Mouse (Mus musculus): ENCODE measurements around the gene Tmem247. TPM values are rescaled to one million over a fixed set of nuclear protein-coding genes. Genes with fewer than 3 reads are reported as not detected.

Gene Tmem247
- polyA plus RNA-seq, 1 experiment from 2014 or later: not detected

DNA sequence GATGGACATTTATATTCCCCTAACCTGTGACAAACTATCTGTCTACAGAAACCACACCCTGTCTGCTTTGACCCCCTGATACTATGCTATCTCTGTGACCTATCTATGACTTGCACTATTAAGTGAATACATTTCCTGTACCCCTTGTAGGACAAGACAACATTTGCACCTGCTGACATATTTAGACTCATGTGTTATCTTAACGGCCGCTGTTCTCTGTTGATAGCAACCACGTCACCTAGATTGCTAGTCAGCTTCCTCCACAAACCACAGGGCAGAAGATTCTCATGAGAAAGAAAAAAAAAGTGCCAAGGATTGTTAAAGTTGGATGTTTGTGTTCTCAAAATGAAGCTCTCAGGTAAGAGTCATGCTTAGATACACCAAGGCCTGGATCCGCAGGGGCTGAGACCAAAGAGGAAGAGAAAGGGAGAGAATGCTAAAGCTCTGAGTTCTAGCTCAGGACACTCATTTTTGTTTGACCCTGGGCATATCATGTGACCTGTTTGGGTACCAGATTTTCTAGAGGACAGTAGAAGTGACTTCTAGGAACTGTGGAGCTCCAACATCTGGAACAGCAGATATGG is 36.6 kb upstream of the Tmem247 start:
- H3K27me3 ChIP-seq (replicated peaks; ENCODE audit: control insufficient read depth, insufficient read depth, low read length): peaks cover 7% of the 10 kb centered on the region; the same call in 1 of the 2 replicates
- H3K4me3 ChIP-seq (ENCODE audit: low read depth, low read length): no peak overlapping the region
- no peaks in the 10 kb centered on the region for H3K36me3 ChIP-seq (ENCODE audit: control insufficient read depth, insufficient read depth)
- TF ChIP-seq CTCF (IDR thresholded peaks at IDR 0.05; ENCODE audit: low read depth): no peak
- ATAC-seq: no peak
- no peaks in the 10 kb centered on the region for H3K4me1 ChIP-seq (replicated peaks; ENCODE audit: control insufficient read depth, insufficient read depth, low read length)
- WGBS: 51% methylated on average over 4 of the region's 4 CpGs
- H3K9ac ChIP-seq (ENCODE audit: low read depth, low read length): no peak overlapping the region
- no peak overlapping the region for H3K4me2 ChIP-seq (replicated peaks; ENCODE audit: low read depth)
- H3K27ac ChIP-seq (ENCODE audit: low read depth, low read length): no peak overlapping the region
- H3K9me3 ChIP-seq (ENCODE audit: control insufficient read depth): no peaks in the 10 kb centered on the region

DNA sequence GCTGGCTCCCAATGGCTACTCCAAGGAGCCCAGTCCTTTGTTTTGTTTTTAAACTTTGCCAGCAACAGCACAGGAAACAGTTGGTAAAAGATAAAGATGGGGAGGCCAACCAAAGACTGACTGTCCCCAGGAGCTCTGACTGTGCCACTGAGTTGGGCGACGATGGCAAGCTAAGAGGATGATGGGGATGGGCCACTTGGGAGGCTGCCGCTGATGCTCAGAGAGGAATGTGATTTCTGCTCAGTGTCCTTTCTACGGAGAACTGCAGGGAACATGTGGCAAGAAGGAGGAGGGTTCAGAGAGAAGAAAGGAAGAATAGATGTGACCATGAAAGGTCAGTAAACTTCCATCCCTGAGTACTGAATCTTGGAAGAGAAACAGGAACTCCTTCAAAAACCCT is 22.0 kb upstream of the Tmem247 start:
- H3K4me2 ChIP-seq (replicated peaks; ENCODE audit: low read depth): no peak overlapping the region
- no peaks in the 10 kb centered on the region for H3K36me3 ChIP-seq (ENCODE audit: control insufficient read depth, insufficient read depth)
- no peak for TF ChIP-seq CTCF (IDR thresholded peaks at IDR 0.05; ENCODE audit: low read depth)
- no peak overlapping the region for H3K4me3 ChIP-seq (ENCODE audit: low read depth, low read length)
- no peak overlapping the region for H3K9ac ChIP-seq (ENCODE audit: low read depth, low read length)
- H3K4me1 ChIP-seq (replicated peaks; ENCODE audit: control insufficient read depth, insufficient read depth, low read length): no peaks in the 10 kb centered on the region
- 85% methylated on average over 4 of the region's 4 CpGs for whole genome bisulfite sequencing
- ATAC-seq: no peak
- no peaks in the 10 kb centered on the region for H3K9me3 ChIP-seq (ENCODE audit: control insufficient read depth)
- H3K27me3 ChIP-seq (replicated peaks; ENCODE audit: control insufficient read depth, insufficient read depth, low read length): no peaks in the 10 kb centered on the region
- H3K27ac ChIP-seq (ENCODE audit: low read depth, low read length): no peak overlapping the region

- WGBS: 91% methylated on average over 6 of the region's 6 CpGs
- H3K36me3 ChIP-seq (ENCODE audit: control insufficient read depth, insufficient read depth): no peaks in the 10 kb centered on the region
Observed at GRCm38 (mm10) chr17:86897486-86898165, 19.5 kb upstream of the Tmem247 start.

DNA sequence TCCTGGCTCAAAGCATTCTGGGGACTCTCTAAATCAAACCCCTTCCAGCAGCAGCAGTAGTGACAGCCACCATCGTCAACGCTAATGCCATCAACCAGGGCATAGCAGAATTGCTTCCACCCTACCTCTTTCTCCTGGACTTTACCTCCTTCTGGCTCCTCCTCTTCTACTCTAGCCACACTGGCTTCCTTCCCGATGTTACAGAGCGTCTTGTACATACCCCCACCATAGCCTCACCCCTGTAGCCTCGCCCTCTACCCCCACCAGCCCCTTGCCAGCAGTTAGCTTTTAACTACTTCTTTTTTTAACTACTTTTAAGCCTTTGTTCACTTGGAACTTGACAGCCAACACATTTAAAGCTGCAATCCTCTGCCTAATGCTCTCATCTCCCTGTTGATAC is 17.3 kb upstream of the Tmem247 start:
- no peaks in the 10 kb centered on the region for H3K27me3 ChIP-seq (replicated peaks; ENCODE audit: control insufficient read depth, insufficient read depth, low read length)
- 52% methylated on average over 5 of the region's 5 CpGs for WGBS

More at GRCm38 (mm10) chr17:86897486-86898165, 19.5 kb upstream of the Tmem247 start:
- H3K4me1 ChIP-seq (replicated peaks; ENCODE audit: control insufficient read depth, insufficient read depth, low read length): no peaks in the 10 kb centered on the region
- no peak for ATAC-seq
- H3K4me2 ChIP-seq (replicated peaks; ENCODE audit: low read depth): no peak overlapping the region
- TF ChIP-seq CTCF (IDR thresholded peaks at IDR 0.05; ENCODE audit: low read depth): no peak
- no peak overlapping the region for H3K27ac ChIP-seq (ENCODE audit: low read depth, low read length)
- no peaks in the 10 kb centered on the region for H3K9me3 ChIP-seq (ENCODE audit: control insufficient read depth)
- H3K9ac ChIP-seq (ENCODE audit: low read depth, low read length): no peak overlapping the region
- H3K4me3 ChIP-seq (ENCODE audit: low read depth, low read length): no peak overlapping the region
- H3K27me3 ChIP-seq (replicated peaks; ENCODE audit: control insufficient read depth, insufficient read depth, low read length): no peaks in the 10 kb centered on the region

DNA sequence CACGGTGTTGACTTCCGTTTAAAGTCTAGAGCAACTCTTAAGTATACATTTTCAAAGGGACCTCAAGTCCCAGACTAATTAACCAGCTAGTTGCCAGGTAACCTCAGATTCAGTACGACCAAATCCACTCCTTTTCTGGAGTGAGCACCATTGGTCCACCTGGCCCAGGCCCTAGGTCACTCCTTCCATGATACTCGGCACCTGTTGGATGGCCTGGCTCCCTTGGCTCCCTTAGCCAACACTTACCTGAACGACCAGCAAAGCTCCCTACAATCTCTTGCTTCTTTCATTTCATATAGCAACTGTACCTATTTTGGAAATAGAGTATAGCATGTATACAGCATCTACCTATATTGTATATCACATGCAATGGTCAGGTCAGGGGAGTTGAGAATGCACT is 16.6 kb upstream of the Tmem247 start:
- Histone ChIP-seq H3K27me3 (replicated peaks; ENCODE audit: control insufficient read depth, insufficient read depth, low read length) (no peaks in the 10 kb centered on the region), H3K4me1 (replicated peaks; ENCODE audit: control insufficient read depth, insufficient read depth, low read length) (no peaks in the 10 kb centered on the region), H3K4me2 (replicated peaks; ENCODE audit: low read depth) (no peak overlapping the region), H3K36me3 (ENCODE audit: control insufficient read depth, insufficient read depth) (no peaks in the 10 kb centered on the region), H3K27ac (ENCODE audit: low read depth, low read length) (no peak overlapping the region), H3K9me3 (ENCODE audit: control insufficient read depth) (no peaks in the 10 kb centered on the region), H3K4me3 (ENCODE audit: low read depth, low read length) (no peak overlapping the region), H3K9ac (ENCODE audit: low read depth, low read length) (no peak overlapping the region)
- TF ChIP-seq CTCF (IDR thresholded peaks at IDR 0.05; ENCODE audit: low read depth): no peak
- ATAC-seq: no peak
- WGBS: 76% methylated on average over 5 of the region's 5 CpGs

More for the DNA sequence above, 17.3 kb upstream of the Tmem247 start:
- Histone ChIP-seq H3K27ac (ENCODE audit: low read depth, low read length) (no peak overlapping the region), H3K9ac (ENCODE audit: low read depth, low read length) (no peak overlapping the region), H3K4me3 (ENCODE audit: low read depth, low read length) (no peak overlapping the region), H3K4me2 (replicated peaks; ENCODE audit: low read depth) (no peak overlapping the region), H3K4me1 (replicated peaks; ENCODE audit: control insufficient read depth, insufficient read depth, low read length) (no peaks in the 10 kb centered on the region), H3K9me3 (ENCODE audit: control insufficient read depth) (no peaks in the 10 kb centered on the region), H3K36me3 (ENCODE audit: control insufficient read depth, insufficient read depth) (no peaks in the 10 kb centered on the region)
- no peak for TF ChIP-seq CTCF (IDR thresholded peaks at IDR 0.05; ENCODE audit: low read depth)
- no peak for ATAC-seq

DNA sequence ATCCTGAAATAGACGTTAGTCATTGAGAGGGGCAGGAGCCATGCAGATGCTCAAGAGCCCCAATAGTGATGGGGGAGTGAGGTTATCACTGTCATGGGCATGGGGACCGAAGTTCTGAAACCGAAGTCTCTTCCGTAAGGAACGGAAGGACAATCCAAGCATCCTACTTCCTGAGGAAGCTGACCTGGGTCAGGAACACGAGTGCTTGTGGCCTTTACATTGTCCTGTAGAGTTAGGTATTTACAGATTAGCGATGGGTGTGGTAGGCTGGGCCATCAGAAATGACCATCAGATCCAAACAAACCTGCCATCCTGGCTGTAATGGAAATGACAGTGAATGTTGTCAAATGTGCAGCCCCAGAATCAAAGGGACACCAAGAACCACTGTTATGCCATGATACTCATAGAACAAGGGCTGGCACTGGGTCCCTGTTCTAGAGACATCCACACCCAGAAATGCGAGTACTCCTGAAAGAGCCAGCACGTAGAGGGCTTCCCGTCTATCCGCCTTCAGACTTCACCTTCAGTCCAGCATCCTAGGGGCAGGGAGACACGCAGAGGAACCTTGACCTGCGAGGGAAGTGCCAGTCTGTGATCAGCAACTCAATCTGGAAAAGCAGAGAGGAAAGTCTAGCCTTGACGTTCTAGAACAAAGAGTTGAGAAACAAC is 14.6 kb upstream of the Tmem247 start:
- WGBS: 84% methylated on average over 14 of the region's 14 CpGs
- Histone ChIP-seq H3K9ac (ENCODE audit: low read depth, low read length) (no peak overlapping the region), H3K27me3 (replicated peaks; ENCODE audit: control insufficient read depth, insufficient read depth, low read length) (peaks cover 3% of the 10 kb centered on the region; the same call in 1 of the 2 replicates), H3K4me2 (replicated peaks; ENCODE audit: low read depth) (no peak overlapping the region), H3K4me3 (ENCODE audit: low read depth, low read length) (no peak overlapping the region), H3K27ac (ENCODE audit: low read depth, low read length) (no peak overlapping the region), H3K9me3 (ENCODE audit: control insufficient read depth) (no peaks in the 10 kb centered on the region), H3K4me1 (replicated peaks; ENCODE audit: control insufficient read depth, insufficient read depth, low read length) (no peaks in the 10 kb centered on the region), H3K36me3 (ENCODE audit: control insufficient read depth, insufficient read depth) (no peaks in the 10 kb centered on the region)
- TF ChIP-seq CTCF (IDR thresholded peaks at IDR 0.05; ENCODE audit: low read depth): no peak
- no peak for ATAC-seq
